Mouse (Mus musculus) lung, postnatal 0 days (tissue): ENCODE data around the gene Itga11.

Experiments
- CTCF ChIP-seq: IDR thresholded peaks from 2 replicates; pipeline ENCODE4 v1.5.1; 2016; ENCODE audit warnings: antibody characterized with exemption, mild to moderate bottlenecking
- EP300 ChIP-seq: IDR thresholded peaks from 2 replicates; pipeline ENCODE4 v1.6.1; 2016; ENCODE audit warnings: antibody characterized with exemption, mild to moderate bottlenecking, control low read depth

GRCm38 (mm10) chr9:62658016-62658415 lies 19.6 kb upstream of the Itga11 start:
- no peak for TF ChIP-seq EP300
- no peak for TF ChIP-seq CTCF
